8 mouse cellular contexts compared by ENCODE assay signal in genomic region chr1:159233426-159233825, GRCm38 (mm10). TPM values are rescaled to one million over a fixed set of nuclear protein-coding genes. Genes with fewer than 3 reads are reported as not detected.
DNase-seq lines count a peak whose midpoint lies in the region; ATAC-seq and TF ChIP-seq lines count a peak whose summit lies in the region.

No protein-coding gene starts in this region.

- TF ChIP-seq POLR2A in embryonic fibroblast, embryonic 13.5 days (IDR thresholded peaks at IDR 0.05; ENCODE audit: low read depth, low read length), result no peak

- 17% methylated on average over 5 of the region's 5 CpGs for WGBS in limb, embryonic 15.5 days
- 28% methylated on average over 5 of the region's 5 CpGs for WGBS in neural tube, embryonic 15.5 days

- H3K36me3 ChIP-seq in limb, embryonic 15.5 days, result no peaks in the 10 kb centered on the region
- H3K36me3 ChIP-seq in neural tube, embryonic 15.5 days, result no peaks in the 10 kb centered on the region

- no peak for TF ChIP-seq CTCF in layer of hippocampus, adult 2 months (conservative IDR thresholded peaks at IDR 0.05)
- TF ChIP-seq CTCF in embryonic fibroblast, embryonic 13.5 days (IDR thresholded peaks at IDR 0.05; ENCODE audit: borderline replicate concordance, insufficient read depth, low read length), result no peak

- H3K27ac ChIP-seq in layer of hippocampus, adult 2 months, result 0 out of 2 replicates have a peak overlapping the region, but pooled peaks have one; percentile 80
- H3K27ac ChIP-seq in embryonic fibroblast, embryonic 13.5 days (ENCODE audit: insufficient read depth, low read length), result 0 out of 2 replicates have a peak overlapping the region, but pooled peaks have one; percentile 6
- no peak overlapping the region for H3K27ac ChIP-seq in limb, embryonic 15.5 days
- H3K27ac ChIP-seq in neural tube, embryonic 15.5 days (replicated peaks), result no peak overlapping the region

- no peak for ATAC-seq in limb, embryonic 15.5 days (ENCODE audit: insufficient number of reproducible peaks, low FRiP score, low TSS enrichment, low read depth)
- ATAC-seq in neural tube, embryonic 15.5 days (ENCODE audit: low FRiP score), result no peak

- H3K9ac ChIP-seq in limb, embryonic 15.5 days, result peak overlapping the region; percentile 60; the same call in 1 of the 2 replicates
- H3K9ac ChIP-seq in neural tube, embryonic 15.5 days (replicated peaks), result peak overlapping the region; percentile 70

- no peaks in the 10 kb centered on the region for H3K4me1 ChIP-seq in embryonic fibroblast, embryonic 13.5 days (ENCODE audit: control insufficient read depth, insufficient read depth, low read length)
- peaks cover 2% of the 10 kb centered on the region for H3K4me1 ChIP-seq in limb, embryonic 15.5 days
- H3K4me1 ChIP-seq in neural tube, embryonic 15.5 days, result peaks cover 32% of the 10 kb centered on the region

- no peaks in the 10 kb centered on the region for H3K9me3 ChIP-seq in limb, embryonic 15.5 days
- no peaks in the 10 kb centered on the region for H3K9me3 ChIP-seq in neural tube, embryonic 15.5 days (replicated peaks)

- no peaks in the 10 kb centered on the region for H3K27me3 ChIP-seq in limb, embryonic 15.5 days
- H3K27me3 ChIP-seq in neural tube, embryonic 15.5 days (replicated peaks), result no peaks in the 10 kb centered on the region

- H3K4me3 ChIP-seq in layer of hippocampus, adult 2 months, result peak overlapping the region; percentile 82
- H3K4me3 ChIP-seq in embryonic fibroblast, embryonic 13.5 days (ENCODE audit: insufficient read depth, low read length), result peak overlapping the region; percentile 86
- H3K4me3 ChIP-seq in limb, embryonic 15.5 days, result peak overlapping the region; percentile 68
- H3K4me3 ChIP-seq in neural tube, embryonic 15.5 days (replicated peaks), result peak overlapping the region; percentile 72

- no peak for DNase-seq in layer of hippocampus, adult 2 months (ENCODE audit: low spot score in 2 of 2)
- DNase-seq in layer of hippocampus, adult 9-10 months (ENCODE audit: low spot score), result no peak
- DNase-seq in right cerebral cortex, postnatal 25 days, result no peak
- DNase-seq in adrenal gland, adult 8-10 months, result no peak
- no peak for DNase-seq in spleen, adult 18-20 months

- peak overlapping the region; percentile 49 for H3K4me2 ChIP-seq in limb, embryonic 15.5 days
- H3K4me2 ChIP-seq in neural tube, embryonic 15.5 days, result peak overlapping the region; percentile 75

RNA-seq across cellular contexts. Expression of gene Cop1, which starts 1.3 kb away (rescaled TPM):
- total RNA-seq in layer of hippocampus, adult 2 months (2021), result 100 to 1,000 TPM; 132 to 152 TPM
- polyA plus RNA-seq in embryonic fibroblast, embryonic 13.5 days (2011; ENCODE audit: insufficient read length, low read depth, missing spikeins), result 180 and 225 TPM in 2 replicates
- 61.8 and 64.2 TPM in 2 replicates for polyA plus RNA-seq in limb, embryonic 15.5 days (2015; fragmentation: Nextera tagmentation; extraction: Ambion mirVana)
- 41.9 and 82.9 TPM in 2 replicates for polyA plus RNA-seq in neural tube, embryonic 15.5 days (2015; fragmentation: Nextera tagmentation; extraction: Ambion mirVana)
- total RNA-seq in adrenal gland, adult 8-10 months (2022), result 100 to 1,000 TPM; 131 to 165 (median 145) TPM

Comparison
In these comparisons a context has a peak if more than half of its experiments do, and no peak if none do; other contexts are left out.
1. H3K27ac ChIP-seq: peak in layer of hippocampus, adult 2 months (single experiment) and embryonic fibroblast, embryonic 13.5 days (single experiment); none in limb, embryonic 15.5 days (single experiment) and neural tube, embryonic 15.5 days (single experiment).
2. Peak in every context shown above with its lines, with median percentiles within 50 percentile points of each other: H3K4me3 ChIP-seq.